9 mouse cellular contexts compared by ENCODE assay signal in the genomic region with DNA sequence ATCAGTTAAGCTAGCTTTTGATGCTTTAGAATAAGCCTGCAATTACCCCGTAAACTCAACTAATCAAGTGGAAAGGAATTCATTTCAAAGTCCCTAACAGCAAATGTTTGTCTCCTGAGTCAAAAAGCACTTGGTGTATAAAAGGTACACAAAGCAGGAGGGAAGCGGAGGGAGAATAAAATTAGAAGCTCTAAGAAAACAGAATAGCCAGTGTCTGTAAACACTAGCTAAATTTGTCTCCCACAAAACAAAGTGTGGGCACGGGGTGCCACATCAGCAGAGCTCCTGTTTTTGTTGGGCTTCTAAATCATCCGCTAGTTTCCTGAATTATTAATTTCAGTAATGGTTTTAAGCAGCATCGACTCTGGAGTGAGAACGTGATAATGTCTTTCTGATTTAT. TPM values are rescaled to one million over a fixed set of nuclear protein-coding genes. Genes with fewer than 3 reads are reported as not detected.
DNase-seq lines count a peak whose midpoint lies in the region; ATAC-seq and TF ChIP-seq lines count a peak whose summit lies in the region.
"Had no signal": no experiment of that assay in that cellular context is flagged by ENCODE, and none has a peak within 500 bp of the region (broad histone marks: within the 10 kb centered on the region; RNA-seq: fewer than 3 reads in every experiment).

No protein-coding gene starts in this region.

- no peak for TF ChIP-seq EP300 in heart, adult 2 months (IDR thresholded peaks at IDR 0.05; ENCODE audit: insufficient read depth, low read depth, low read length)

- no peaks in the 10 kb centered on the region for H3K9me3 ChIP-seq in forebrain, embryonic 13.5 days (replicated peaks)
- no peaks in the 10 kb centered on the region for H3K9me3 ChIP-seq in liver, embryonic 13.5 days (replicated peaks)
- H3K9me3 ChIP-seq: megakaryocyte, embryonic 14.5 days had no signal

- H3K79me2 ChIP-seq in heart, adult 2 months (replicated peaks; ENCODE audit: control insufficient read depth, insufficient read depth, low read length): peaks cover 2% of the 10 kb centered on the region; the same call in 1 of the 2 replicates

- 5% methylated on average over 6 of the region's 6 CpGs for WGBS in heart, adult 2 months
- WGBS in forebrain, embryonic 13.5 days: 2% methylated on average over 6 of the region's 6 CpGs
- 40% methylated on average over 6 of the region's 6 CpGs for WGBS in liver, embryonic 13.5 days (ENCODE audit: insufficient replicate concordance)

- H3K27me3 ChIP-seq in heart, adult 2 months (ENCODE audit: control insufficient read depth, insufficient read depth, low read length): no peaks in the 10 kb centered on the region
- H3K27me3 ChIP-seq in forebrain, embryonic 13.5 days: no peaks in the 10 kb centered on the region
- H3K27me3 ChIP-seq in liver, embryonic 13.5 days: no peaks in the 10 kb centered on the region

- H3K4me3 ChIP-seq in heart, adult 2 months: peak overlapping the region; percentile 92
- peak overlapping the region; percentile 84 for H3K4me3 ChIP-seq in forebrain, embryonic 13.5 days
- H3K4me3 ChIP-seq in liver, embryonic 13.5 days (replicated peaks): peak overlapping the region; percentile 95

- intact Hi-C loops in heart, adult 2 months (cut with DNase I): loop anchor here (5.0 to 10.0 kb wide), 3 partner anchors 58 to 360 kb away; no protein-coding TSS in a partner anchor

- no peak for DNase-seq in heart, adult 2 months
- no peak for DNase-seq in heart, postnatal 4 days
- DNase-seq in A20 (ENCODE audit: low read depth, low spot score): peak; percentile 68
- DNase-seq in liver, embryonic 13.5 days: no peak
- no peak for DNase-seq in cerebellum, adult 8-10 months
- no peak for DNase-seq in thymus, postnatal 25 days

- no peak overlapping the region for H3K9ac ChIP-seq in heart, adult 2 months (ENCODE audit: low read depth, low read length)
- 0 out of 2 replicates have a peak overlapping the region, but pooled peaks have one; percentile 43 for H3K9ac ChIP-seq in forebrain, embryonic 13.5 days
- peak overlapping the region; percentile 97 for H3K9ac ChIP-seq in liver, embryonic 13.5 days

- ATAC-seq in forebrain, embryonic 13.5 days: no peak
- no peak for ATAC-seq in liver, embryonic 13.5 days (ENCODE audit: low read depth)
- ATAC-seq in inflammation-experienced regulatory T-cells, adult 6 months: no peak

- no peak for TF ChIP-seq CTCF in heart, adult 2 months (IDR thresholded peaks at IDR 0.05)

- TF ChIP-seq POLR2A in heart, adult 2 months (IDR thresholded peaks at IDR 0.05; ENCODE audit: insufficient read depth, low read depth, low read length): no peak

- peaks cover 14% of the 10 kb centered on the region for H3K36me3 ChIP-seq in heart, adult 2 months (ENCODE audit: control insufficient read depth, insufficient read depth, low read length)
- no peaks in the 10 kb centered on the region for H3K36me3 ChIP-seq in forebrain, embryonic 13.5 days (ENCODE audit: poor library complexity, severe bottlenecking)
- no peaks in the 10 kb centered on the region for H3K36me3 ChIP-seq in liver, embryonic 13.5 days

- peak overlapping the region; percentile 97 for H3K27ac ChIP-seq in heart, adult 2 months
- no peak overlapping the region for H3K27ac ChIP-seq in forebrain, embryonic 13.5 days
- peak overlapping the region; percentile 89; the same call in 1 of the 2 replicates for H3K27ac ChIP-seq in liver, embryonic 13.5 days

- peaks cover 8% of the 10 kb centered on the region for H3K4me1 ChIP-seq in heart, adult 2 months (ENCODE audit: control insufficient read depth, insufficient read depth, low read length)
- peaks cover 18% of the 10 kb centered on the region for H3K4me1 ChIP-seq in forebrain, embryonic 13.5 days
- peaks cover 40% of the 10 kb centered on the region for H3K4me1 ChIP-seq in liver, embryonic 13.5 days (replicated peaks)

- peak overlapping the region; percentile 88 for H3K4me2 ChIP-seq in forebrain, embryonic 13.5 days
- H3K4me2 ChIP-seq in liver, embryonic 13.5 days: peak overlapping the region; percentile 95

RNA-seq across cellular contexts. Expression of a gene that starts 1.4 kb away (rescaled TPM):
- 10 to 100 TPM; 16.9 to 17.8 TPM for total RNA-seq in heart, adult 2 months (2021)
- polyA plus RNA-seq in heart, adult 2 months (2012; rRNA removed): 5.0 and 9.7 TPM in 2 replicates
- total RNA-seq in heart, postnatal 4 days (2021): 10 to 100 TPM; 36.3 to 39.1 TPM
- polyA plus RNA-seq in forebrain, embryonic 13.5 days (2015; fragmentation: Nextera tagmentation; extraction: Ambion mirVana): 8.1 and 8.8 TPM in 2 replicates
- polyA plus RNA-seq in liver, embryonic 13.5 days (2015; fragmentation: Nextera tagmentation; extraction: Ambion mirVana): 8.8 and 10.2 TPM in 2 replicates
- 10 to 100 TPM in 2 of 3 experiments, 1 to 10 TPM in 1; 4.4 to 14.9 (median 14.9) TPM for polyA plus RNA-seq in inflammation-experienced regulatory T-cells, adult 6 months (2017; shearing (Covaris generic))
